Mouse (Mus musculus): ENCODE measurements around the gene Slc9a7. TPM values are rescaled to one million over a fixed set of nuclear protein-coding genes. Genes with fewer than 3 reads are reported as not detected.
A peak's percentile ranks its signal among the peaks of the same experiment; 100 is the strongest.

The Slc9a7 gene
- total RNA-seq (2021): 1 to 10 TPM; 3.7 to 6.3 TPM

DNA sequence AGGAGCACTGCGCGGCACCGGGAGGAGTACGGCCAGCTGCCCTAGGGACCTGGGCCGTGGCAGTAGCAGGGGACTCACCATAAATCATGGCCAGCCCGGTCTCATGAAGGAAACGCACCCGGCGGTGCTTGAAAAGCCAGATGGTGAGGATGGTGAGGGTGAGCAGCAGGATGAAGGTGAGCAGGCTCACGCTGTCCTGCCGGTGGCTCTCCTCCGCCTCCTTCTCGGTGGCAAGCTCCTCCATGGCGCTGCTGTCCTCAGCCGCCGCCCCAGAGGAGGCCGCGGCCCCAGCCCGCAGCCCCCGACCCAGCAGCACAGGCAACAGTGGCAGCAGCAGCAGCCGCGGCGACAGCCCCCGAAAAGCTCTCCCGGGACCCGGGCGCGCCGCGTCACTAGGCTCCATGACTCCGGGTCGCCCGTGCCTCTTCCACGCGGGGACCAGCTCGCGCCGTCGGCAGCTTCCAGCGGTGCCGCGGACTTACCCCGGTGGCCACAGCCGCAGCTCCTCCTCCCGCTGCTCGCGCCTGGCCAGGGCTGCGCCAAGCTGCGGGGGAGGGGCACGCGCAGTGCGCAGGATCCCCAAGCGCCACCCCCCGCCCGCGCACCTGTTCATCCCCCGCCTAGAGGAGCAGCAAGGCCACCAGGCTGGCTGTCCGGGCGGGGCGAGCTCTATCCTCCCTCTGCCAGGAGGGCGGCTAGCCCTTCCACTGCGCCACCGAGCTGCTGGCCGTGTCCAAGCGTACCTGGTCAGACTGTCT, at the start of gene Slc9a7:
Slc9a7 (minus strand) TSS at position 526 of the 758 bp plus-strand sequence.
- DNase-seq (ENCODE audit: low spot score): peak; percentile 7
- intact Hi-C loops (cut with DNase I): no loop called here

DNA sequence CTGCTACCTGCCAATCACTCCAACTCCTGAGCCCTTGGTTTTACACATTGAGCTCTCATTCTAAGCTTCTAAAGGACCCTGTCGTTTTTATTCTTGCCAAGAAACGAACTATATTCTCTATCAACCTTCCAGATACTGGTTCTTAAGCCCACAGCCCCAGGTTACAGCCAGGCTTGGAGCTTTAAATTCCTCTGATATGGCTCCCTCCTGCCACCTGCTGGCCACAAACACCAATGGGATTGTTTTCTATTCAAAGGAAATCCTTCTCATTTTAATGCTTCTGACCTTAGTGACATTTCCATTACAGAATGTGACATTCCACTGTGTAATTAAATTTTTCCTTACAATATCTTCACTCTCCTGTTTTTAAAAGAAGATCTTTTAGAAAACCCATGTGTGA, 44.1 kb upstream of the Slc9a7 start:
- intact Hi-C loops (cut with DNase I): loop anchor here (1.0 to 2.0 kb wide), 2 partner anchors 173 to 315 kb away; no protein-coding TSS in a partner anchor
- no peak for DNase-seq (ENCODE audit: low spot score)

DNA sequence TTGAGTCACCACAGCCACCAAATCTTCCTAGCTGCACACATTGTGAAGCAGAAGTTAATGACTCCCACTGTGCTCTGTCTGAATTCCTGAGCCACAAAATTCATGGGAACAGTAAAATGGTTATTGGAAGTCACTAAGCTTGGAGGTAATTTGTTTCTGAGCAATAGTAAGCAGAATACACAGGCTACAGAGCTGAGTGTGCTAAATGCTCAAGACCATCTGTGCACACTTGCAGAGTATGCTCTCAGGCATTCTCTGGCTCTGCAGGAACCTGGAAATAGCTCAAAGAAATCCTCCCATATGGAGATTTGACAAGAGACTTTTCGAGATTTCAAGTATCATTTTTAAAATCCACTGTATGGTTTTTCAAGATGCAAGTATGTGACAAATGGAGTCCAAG, 41.1 kb upstream of the Slc9a7 start:
- no peak for DNase-seq (ENCODE audit: low spot score)
- intact Hi-C loops (cut with DNase I): no loop called here

DNA sequence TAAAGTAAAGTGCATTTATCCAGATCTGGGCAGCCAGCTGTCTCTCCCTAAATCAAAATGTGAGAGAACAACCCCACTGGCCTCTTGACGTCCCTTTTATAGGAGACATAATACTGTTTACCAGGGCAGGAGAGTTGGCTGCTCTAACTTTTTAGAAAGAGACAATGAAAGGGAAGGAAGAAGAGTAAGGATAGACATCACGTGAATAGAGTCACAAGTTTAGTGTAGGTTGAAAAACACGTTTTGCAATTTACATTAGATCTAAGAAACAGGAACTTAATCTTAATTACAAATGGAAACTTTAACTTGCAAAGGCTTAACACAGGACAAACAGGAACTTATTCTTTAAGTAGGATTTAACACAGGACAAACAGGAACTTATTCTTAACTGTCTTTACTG, 15.6 kb upstream of the Slc9a7 start:
- no peak for DNase-seq (ENCODE audit: low spot score)
- intact Hi-C loops (cut with DNase I): no loop called here

DNA sequence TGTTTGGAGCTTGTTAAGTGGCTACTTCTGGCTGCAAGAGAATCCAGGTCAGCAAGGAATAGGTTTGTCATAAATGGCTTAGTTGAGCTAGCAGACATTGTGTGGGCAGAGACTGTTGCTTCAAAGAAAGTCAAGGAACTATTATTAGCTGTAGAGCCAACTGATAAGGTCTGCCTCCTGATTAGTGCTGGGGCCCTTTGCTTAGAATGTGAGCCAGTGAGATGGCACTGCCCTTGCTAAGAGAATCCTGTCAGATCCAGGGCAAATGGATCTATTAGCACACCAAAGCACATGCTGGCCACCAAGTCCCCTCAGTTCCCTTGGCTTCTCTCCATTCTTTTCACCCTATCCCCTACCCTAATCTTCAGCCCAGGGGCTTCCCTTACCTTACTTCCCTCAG, 14.3 kb upstream of the Slc9a7 start:
- intact Hi-C loops (cut with DNase I): no loop called here
- no peak for DNase-seq (ENCODE audit: low spot score)

DNA sequence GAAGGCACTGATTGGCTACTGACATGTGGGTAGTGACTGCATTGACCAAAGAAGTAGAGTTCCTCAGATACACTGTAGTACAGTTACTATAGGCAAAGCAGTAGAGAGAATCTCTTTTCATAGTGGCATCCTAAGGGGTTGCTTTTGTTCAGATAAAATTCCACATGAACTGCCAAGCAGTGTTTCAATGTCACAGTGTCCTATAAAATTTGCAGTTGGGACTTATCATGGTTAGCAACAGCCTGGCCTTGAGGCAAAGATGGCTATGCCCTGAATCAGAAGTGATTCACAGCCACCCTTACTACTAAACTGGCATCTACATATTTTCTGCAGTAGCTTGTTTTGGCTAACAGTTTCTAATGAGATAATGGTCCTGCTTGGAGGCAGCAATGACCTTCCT, 11.7 kb upstream of the Slc9a7 start:
- intact Hi-C loops (cut with DNase I): no loop called here
- no peak for DNase-seq (ENCODE audit: low spot score)

DNA sequence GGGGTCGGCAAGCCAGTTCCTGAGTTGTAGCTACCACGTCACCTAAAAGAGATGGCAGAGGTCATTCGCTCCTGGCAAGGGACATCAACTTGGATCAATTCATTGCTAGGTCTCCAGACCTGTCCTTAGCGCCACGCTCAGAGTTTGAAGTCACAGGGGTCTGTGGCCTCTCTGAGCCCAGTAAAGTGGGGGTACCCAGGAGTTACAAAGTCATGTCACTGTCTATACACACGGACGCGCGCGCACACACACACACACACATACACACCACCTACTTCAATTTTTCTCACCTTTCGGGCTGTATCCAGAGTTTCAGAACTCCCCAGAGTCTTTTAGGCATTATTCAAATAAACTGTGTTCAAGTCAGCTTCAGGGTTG, 422 bp upstream of the Slc9a7 start:
- no peak for DNase-seq (ENCODE audit: low spot score)
- intact Hi-C loops (cut with DNase I): no loop called here

DNA sequence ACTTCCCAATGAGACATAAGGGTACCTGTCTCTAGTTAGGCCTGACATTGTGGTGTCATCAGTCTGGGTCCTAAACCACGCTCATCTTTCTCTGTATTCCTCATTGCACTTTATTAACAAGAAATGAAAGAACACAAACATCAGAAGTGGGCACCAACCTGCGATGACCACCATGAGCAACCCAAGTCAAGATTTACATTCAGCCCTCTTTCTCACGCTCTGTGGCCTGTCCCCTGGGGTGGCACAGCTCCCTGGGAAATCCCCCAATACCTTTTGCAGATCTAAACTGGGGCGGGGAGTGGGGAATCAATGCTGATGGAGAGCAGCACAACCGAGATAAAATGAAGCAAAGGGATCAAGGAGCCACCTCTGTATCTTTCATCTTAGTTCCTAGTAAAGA, 892 bp downstream of the Slc9a7 start:
- DNase-seq (ENCODE audit: low spot score): no peak
- intact Hi-C loops (cut with DNase I): no loop called here

DNA sequence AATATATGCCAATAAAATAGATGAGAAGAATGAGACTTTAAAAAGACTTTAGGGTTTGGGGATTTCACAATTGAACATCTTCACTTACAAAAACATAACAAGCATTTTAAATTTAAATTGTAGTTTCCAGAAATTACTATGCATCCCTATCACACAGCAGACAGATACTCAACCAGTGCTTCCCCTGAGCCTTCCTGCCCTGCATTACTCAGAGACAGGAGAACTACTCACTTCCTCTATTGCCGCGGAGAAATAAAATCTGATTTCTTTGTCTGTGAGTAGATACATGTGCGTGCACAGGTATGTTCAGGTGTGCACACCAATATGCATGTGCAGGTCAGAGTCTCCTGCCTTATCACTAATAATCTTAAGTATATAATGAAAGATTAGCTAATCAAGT, 2.9 kb downstream of the Slc9a7 start:
- no peak for DNase-seq (ENCODE audit: low spot score)
- intact Hi-C loops (cut with DNase I): no loop called here

DNA sequence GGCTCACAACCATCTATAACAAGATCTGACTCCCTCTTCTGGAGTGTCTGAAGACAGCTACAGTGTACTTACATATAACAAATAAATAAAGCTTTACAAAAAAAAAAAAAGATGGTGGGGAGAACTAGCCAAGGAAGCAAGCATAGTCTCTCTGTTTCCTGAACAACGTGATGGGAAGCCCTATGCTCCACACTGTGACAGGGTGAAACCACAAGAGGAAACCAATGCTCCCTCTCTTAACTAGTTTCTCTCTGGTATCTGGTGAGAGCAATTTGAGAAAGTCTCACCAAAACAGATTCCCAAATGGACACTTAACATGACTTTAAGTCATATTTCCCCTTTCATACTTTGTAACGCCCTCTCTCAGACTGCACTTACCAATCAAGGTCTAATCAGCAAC, 5.4 kb downstream of the Slc9a7 start:
- DNase-seq (ENCODE audit: low spot score): no peak
- intact Hi-C loops (cut with DNase I): no loop called here

DNA sequence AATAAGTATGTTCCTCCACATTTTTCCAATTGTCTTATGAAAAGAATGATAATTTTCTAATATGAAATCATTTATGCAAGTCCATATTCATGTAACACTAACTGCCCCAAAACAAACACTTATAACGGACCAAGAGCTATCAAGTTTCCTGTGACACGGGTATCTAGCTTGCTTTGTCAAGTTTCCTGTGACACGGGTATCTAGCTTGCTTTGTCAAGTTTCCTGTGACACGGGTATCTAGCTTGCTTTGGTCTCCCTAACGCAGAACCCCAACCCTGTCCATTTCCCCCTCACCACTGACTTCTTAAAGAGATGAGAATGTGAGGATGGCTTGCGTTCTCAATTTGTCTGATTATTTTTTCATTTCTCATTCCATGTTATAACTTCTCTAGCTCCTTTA, 12.2 kb downstream of the Slc9a7 start:
- intact Hi-C loops (cut with DNase I): no loop called here
- no peak for DNase-seq (ENCODE audit: low spot score)

DNA sequence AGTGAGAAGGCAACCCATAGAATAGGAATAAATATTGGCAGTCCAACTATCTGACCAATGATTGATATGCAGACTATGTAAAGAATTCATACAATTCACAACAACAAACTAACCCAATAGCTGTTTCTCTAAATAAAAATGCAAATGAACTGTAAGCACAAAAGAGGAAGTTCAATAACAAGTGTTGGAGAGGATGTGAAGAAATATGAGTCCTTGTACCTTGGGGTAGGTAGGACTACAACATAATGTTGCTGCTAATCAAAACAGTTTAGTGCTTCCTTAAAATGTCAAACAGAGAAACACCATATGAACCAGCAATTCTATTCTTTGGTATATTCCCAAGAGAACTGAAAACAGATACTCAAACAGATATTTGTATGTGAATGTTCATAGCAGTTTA, 17.8 kb downstream of the Slc9a7 start:
- DNase-seq (ENCODE audit: low spot score): no peak
- intact Hi-C loops (cut with DNase I): no loop called here

DNA sequence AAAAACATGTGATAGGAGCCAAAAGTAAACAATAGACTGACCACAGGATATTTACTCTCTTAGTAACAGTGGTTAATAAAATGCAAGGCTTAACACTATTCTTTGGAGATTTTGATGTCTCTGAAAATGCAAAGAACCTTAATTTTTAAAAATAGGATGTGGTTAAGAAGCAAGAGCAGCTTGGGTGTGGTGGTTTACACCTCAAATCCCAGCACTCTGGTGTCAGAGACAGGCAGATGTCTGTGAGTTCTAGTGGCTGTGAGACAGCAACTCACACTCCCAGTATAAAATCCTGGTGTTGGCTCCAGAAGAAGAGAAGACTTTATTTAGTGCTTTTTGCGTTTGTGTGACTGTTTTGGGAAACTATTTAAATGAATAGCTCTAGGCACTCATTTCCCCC, 19.6 kb downstream of the Slc9a7 start:
- DNase-seq (ENCODE audit: low spot score): no peak
- intact Hi-C loops (cut with DNase I): no loop called here

DNA sequence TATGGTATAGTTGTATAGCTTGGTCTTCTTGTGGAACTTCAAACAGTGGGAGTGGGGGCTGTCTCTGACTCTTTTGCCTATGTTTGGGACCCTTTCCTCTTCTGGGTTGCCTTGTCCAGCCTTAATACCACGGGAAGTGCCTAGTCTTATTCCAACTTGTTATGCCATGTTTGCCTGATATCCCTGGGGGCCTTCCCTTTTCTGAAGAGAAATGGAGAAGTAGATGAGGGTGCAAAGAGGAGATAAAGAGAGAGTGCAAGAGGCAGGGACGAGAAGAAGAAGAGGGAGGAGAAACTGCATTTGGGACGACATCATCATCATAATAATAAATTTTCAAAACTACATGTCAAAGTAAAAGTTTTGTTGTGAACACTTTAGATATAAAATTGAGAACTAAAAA, 21.6 kb downstream of the Slc9a7 start:
- no peak for DNase-seq (ENCODE audit: low spot score)
- intact Hi-C loops (cut with DNase I): no loop called here

DNA sequence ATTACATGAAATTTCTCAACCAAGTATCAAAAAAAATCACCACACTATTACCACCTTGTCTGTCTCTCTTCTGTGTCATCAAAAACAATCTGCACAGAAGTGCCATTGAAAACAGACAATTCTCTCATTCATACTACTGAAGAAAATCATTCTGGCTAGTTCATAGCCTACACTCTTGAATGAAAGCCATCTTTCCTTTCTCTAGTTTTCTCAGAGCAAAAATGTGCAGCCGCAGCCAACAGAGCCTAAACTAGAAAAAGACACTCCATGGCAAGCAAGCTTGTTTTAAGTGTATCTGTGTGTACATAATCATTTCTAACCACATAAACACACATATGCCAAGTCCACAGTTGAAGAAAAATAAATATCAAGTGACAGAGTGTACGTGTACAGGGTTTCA, 27.2 kb downstream of the Slc9a7 start:
- intact Hi-C loops (cut with DNase I): no loop called here
- no peak for DNase-seq (ENCODE audit: low spot score)

DNA sequence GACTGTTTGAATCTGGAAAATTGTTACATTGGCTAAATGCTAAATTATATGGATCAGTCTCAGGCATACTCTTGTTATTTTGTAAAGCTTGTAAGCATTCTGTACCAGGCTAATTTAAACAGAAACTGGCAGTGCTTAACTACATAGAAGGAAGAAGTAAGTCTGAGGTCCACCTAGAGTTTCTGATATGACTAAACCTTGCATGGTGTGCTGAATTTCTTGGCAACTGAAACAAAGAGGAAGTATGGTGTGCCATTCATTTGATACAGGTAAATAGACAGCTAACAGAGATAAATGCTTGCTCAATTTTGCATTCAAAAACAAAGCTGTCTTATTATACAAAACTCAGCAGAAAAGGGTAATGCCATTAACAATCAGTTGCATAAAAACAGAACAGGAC, 63.5 kb downstream of the Slc9a7 start:
- intact Hi-C loops (cut with DNase I): no loop called here

DNA sequence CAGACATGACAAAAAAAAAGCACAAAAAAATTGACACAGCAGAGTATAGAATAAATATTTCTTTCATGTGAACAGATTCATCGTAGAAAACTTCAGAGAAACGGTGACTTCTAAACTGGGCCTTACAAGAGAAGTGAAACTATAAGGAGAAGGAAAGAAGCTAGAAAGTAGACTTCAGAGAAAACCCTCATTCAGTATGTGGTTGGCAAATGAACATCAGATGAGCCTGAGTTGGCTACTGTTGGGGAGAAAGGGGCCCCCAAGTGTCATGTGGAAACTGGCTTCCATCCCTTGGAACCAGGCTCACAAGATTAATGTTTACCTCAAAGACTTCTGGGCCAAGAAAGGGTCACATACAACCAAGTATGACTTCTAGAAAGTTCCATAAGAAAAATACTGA, 70.1 kb downstream of the Slc9a7 start:
- DNase-seq (ENCODE audit: low spot score): no peak
- intact Hi-C loops (cut with DNase I): no loop called here

More for the DNA sequence above, 63.5 kb downstream of the Slc9a7 start:
- no peak for DNase-seq (ENCODE audit: low spot score)

DNA sequence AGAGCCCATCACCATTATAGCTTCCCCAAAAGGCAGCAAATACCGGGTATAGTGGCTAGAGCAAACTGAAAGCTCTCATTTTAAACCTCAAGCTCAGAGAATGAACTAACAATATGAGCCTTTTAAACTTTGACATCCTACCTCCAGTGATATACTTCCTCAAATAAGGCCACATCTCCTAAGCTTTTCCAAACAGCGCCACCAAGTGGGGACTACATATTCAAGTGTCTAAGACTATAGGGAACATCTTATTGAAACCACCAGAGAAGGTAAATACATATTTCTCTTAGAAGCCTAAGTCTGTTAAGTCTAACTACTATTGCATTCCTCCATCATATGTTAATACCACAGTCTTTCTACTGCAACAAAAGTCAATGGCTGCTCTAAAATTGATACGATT, 106.0 kb downstream of the Slc9a7 start:
- no peak for DNase-seq (ENCODE audit: low spot score)
- intact Hi-C loops (cut with DNase I): no loop called here

DNA sequence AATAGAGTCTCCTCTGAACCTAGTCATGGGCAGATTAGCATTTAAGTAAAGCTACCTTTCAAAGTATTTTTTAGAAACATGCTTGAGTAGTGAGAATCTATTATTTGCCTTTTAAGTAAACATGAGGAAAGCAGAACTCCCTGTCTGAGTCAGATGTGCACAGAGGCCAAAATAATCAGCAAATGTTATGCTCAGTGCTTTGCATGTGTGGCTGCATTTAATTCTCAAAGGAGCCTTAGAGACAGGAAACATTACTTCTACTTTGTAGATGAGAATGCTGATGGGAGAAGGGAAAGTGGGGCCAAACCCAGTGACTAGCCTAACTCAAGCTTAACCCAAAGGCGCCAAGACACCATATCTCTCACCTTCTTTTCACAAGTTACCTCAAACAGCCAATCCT, 114.8 kb downstream of the Slc9a7 start:
- no peak for DNase-seq (ENCODE audit: low spot score)
- intact Hi-C loops (cut with DNase I): no loop called here

DNA sequence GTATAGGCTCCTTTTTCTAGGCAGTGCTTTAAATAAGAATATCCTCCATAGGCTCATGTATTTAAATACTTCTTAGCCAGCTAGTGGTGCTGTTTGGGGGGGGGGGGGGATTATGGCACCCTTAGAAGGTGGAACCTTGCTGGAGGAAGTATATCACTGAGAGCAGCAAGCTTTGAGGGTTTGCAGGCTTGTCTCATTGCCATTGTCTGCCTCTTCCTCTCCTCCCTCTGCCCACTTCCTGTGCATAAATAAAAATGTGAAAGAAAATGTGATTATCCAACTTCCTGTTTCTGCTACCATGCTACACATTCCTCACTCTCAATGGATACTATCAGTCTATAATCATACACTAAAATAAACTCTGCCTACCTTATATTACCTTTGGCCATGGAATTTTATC, 123.2 kb downstream of the Slc9a7 start:
- intact Hi-C loops (cut with DNase I): loop anchor here (10.0 kb wide), 1 partner anchor 326 kb away; no protein-coding TSS in a partner anchor
- no peak for DNase-seq (ENCODE audit: low spot score)

DNA sequence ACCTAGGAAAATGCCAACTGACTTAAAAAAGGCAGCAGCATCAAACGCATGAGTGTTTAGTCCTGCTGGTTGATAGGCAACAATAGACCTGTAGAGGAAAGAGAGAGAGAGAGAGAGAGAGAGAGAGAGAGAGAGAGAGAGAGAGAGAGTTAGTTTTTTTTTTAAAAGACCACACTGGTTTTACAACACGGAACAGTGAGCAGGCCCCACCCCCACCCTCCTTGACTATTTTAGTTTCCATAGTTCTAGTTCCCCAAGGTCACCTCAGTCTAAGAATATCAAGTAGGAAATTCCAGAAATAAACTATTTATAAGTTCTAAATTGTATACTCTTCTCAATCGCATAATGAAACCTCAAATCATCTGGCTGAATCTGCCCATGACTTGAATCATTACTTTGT, 126.6 kb downstream of the Slc9a7 start:
- intact Hi-C loops (cut with DNase I): loop anchor here (5.0 to 10.0 kb wide), 2 partner anchors 330 to 422 kb away; no protein-coding TSS in a partner anchor
- DNase-seq (ENCODE audit: low spot score): no peak

DNA sequence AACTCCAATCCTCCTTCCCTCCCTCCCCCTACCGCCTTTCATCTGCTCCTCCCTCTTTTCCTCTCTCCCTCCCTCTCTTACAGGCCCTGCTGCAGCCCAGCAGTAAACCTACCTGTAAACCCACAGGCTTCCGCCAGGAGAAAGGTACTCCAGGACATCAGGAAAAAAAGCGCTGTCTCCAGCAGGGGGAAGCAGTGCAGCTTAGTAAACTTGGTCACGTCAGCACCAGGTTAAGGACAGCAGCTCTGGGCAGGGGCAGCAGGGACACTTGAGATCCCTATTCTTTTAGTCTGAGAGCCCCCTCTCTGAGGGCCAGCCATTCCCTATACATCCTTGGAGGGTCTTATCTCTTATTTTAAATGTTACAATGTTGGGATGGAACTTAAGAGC, 129.3 kb downstream of the Slc9a7 start:
- intact Hi-C loops (cut with DNase I): loop anchor here (1.0 to 10.0 kb wide), 3 partner anchors 173 to 425 kb away; no protein-coding TSS in a partner anchor
- DNase-seq (ENCODE audit: low spot score): no peak

Measured in heart, postnatal 25 days (tissue).